Mouse (Mus musculus): ENCODE results near the gene Deup1. TPM values are rescaled to one million over a fixed set of nuclear protein-coding genes. Genes with fewer than 3 reads are reported as not detected.
A peak's percentile ranks its signal among the peaks of the same experiment; 100 is the strongest.

Deup1 gene
- polyA plus RNA-seq, 1 experiment from 2014 or later = 0.64 TPM

GRCm38 (mm10) chr9:15528368-15528767 lies 99.4 kb downstream of the Deup1 start:
- Histone ChIP-seq H3K27ac (no peak overlapping the region), H3K4me1 (peaks cover 56% of the 10 kb centered on the region), H3K9me3 (replicated peaks) (no peaks in the 10 kb centered on the region), H3K36me3 (peaks cover 7% of the 10 kb centered on the region; the same call in 1 of the 2 replicates), H3K27me3 (no peaks in the 10 kb centered on the region), H3K4me2 (no peak overlapping the region), H3K4me3 (replicated peaks) (no peak overlapping the region), H3K9ac (no peak overlapping the region)
- ATAC-seq (replicated peaks; ENCODE audit: low FRiP score) = no peak
- WGBS = 73% methylated on average over 7 of the region's 7 CpGs

DNA sequence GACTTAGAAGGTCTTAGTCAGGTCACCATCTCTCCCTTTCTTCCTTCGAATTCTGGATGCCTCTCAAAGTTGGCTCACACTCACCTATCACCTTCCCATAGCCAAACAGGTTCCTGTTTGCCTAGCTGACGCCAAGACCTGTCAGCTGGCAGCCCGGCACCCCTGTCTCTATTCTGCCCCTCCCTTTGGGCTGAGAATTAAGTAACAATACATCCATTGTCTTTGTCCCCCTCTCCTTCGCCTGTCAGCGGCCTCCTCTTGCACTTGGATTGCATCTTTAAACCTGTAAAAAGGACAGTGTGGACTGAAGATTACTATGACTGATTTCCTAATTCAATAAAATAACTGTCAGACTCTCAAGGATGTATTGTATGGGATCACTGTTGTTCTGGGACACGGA lies 99.9 kb downstream of the Deup1 start:
- H3K27ac ChIP-seq = no peak overlapping the region
- H3K4me2 ChIP-seq = no peak overlapping the region
- H3K4me1 ChIP-seq = peaks cover 58% of the 10 kb centered on the region
- WGBS = 69% methylated on average over 6 of the region's 6 CpGs
- no peaks in the 10 kb centered on the region for H3K9me3 ChIP-seq (replicated peaks)
- ATAC-seq (replicated peaks; ENCODE audit: low FRiP score) = no peak
- peaks cover 7% of the 10 kb centered on the region; the same call in 1 of the 2 replicates for H3K36me3 ChIP-seq
- H3K9ac ChIP-seq = no peak overlapping the region
- H3K27me3 ChIP-seq = no peaks in the 10 kb centered on the region
- H3K4me3 ChIP-seq (replicated peaks) = no peak overlapping the region

GRCm38 (mm10) chr9:15526539-15526938 lies 101.2 kb downstream of the Deup1 start:
- Histone ChIP-seq H3K9ac (no peak overlapping the region), H3K9me3 (replicated peaks) (no peaks in the 10 kb centered on the region), H3K4me2 (no peak overlapping the region), H3K36me3 (peaks cover 7% of the 10 kb centered on the region; the same call in 1 of the 2 replicates), H3K4me1 (peaks cover 59% of the 10 kb centered on the region), H3K4me3 (replicated peaks) (no peak overlapping the region), H3K27ac (no peak overlapping the region), H3K27me3 (no peaks in the 10 kb centered on the region)
- ATAC-seq (replicated peaks; ENCODE audit: low FRiP score) = no peak
- WGBS = 73% methylated on average over 7 of the region's 7 CpGs

GRCm38 (mm10) chr9:15525246-15525645 lies 102.5 kb downstream of the Deup1 start:
- peaks cover 52% of the 10 kb centered on the region for H3K4me1 ChIP-seq

GRCm38 (mm10) chr9:15523646-15524045 lies 104.1 kb downstream of the Deup1 start:
- no peak overlapping the region for H3K27ac ChIP-seq
- no peak for ATAC-seq (replicated peaks; ENCODE audit: low FRiP score)
- H3K4me3 ChIP-seq (replicated peaks) = no peak overlapping the region
- 83% methylated on average over 6 of the region's 6 CpGs for WGBS
- no peak overlapping the region for H3K4me2 ChIP-seq
- H3K9ac ChIP-seq = no peak overlapping the region
- H3K27me3 ChIP-seq = no peaks in the 10 kb centered on the region
- no peaks in the 10 kb centered on the region for H3K9me3 ChIP-seq (replicated peaks)
- H3K4me1 ChIP-seq = peaks cover 38% of the 10 kb centered on the region
- peaks cover 7% of the 10 kb centered on the region; the same call in 1 of the 2 replicates for H3K36me3 ChIP-seq

More at GRCm38 (mm10) chr9:15525246-15525645, 102.5 kb downstream of the Deup1 start:
- no peak for ATAC-seq (replicated peaks; ENCODE audit: low FRiP score)
- Histone ChIP-seq H3K27ac (peak overlapping the region; percentile 34; the same call in 1 of the 2 replicates), H3K36me3 (peaks cover 7% of the 10 kb centered on the region; the same call in 1 of the 2 replicates), H3K4me3 (replicated peaks) (no peak overlapping the region), H3K27me3 (no peaks in the 10 kb centered on the region), H3K9ac (no peak overlapping the region), H3K4me2 (no peak overlapping the region), H3K9me3 (replicated peaks) (no peaks in the 10 kb centered on the region)
- 66% methylated on average over 8 of the region's 8 CpGs for WGBS

GRCm38 (mm10) chr9:15522887-15523286 lies 104.8 kb downstream of the Deup1 start:
- 79% methylated on average over 5 of the region's 5 CpGs for WGBS
- no peak overlapping the region for H3K4me3 ChIP-seq (replicated peaks)

DNA sequence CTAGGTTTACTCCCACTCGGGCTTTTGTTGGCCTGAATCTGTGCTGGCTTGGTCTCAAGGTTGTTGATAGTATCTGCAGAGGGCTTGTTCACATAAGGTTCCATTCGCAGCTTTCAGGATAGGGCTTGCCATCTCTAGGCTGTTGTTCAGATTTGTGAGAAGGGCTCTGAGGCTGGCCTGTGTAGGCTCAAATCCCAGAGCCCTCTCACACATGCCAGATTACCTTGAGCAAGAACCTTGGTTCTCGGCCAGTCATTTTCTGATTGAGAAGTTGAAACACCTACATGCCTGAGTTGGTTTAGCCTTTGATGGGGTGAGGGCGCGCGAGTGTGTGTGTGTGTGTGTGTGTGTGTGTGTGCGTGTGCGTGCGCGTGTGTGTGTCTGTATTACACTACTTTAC lies 105.4 kb downstream of the Deup1 start:
- no peak overlapping the region for H3K4me2 ChIP-seq
- no peak overlapping the region for H3K9ac ChIP-seq
- H3K36me3 ChIP-seq = peaks cover 7% of the 10 kb centered on the region; the same call in 1 of the 2 replicates
- no peaks in the 10 kb centered on the region for H3K9me3 ChIP-seq (replicated peaks)
- H3K27me3 ChIP-seq = no peaks in the 10 kb centered on the region
- no peak overlapping the region for H3K27ac ChIP-seq
- WGBS = 86% methylated on average over 10 of the region's 10 CpGs
- ATAC-seq (replicated peaks; ENCODE audit: low FRiP score) = no peak
- H3K4me3 ChIP-seq (replicated peaks) = no peak overlapping the region
- peaks cover 39% of the 10 kb centered on the region; the same call in 1 of the 2 replicates for H3K4me1 ChIP-seq

More at GRCm38 (mm10) chr9:15522887-15523286, 104.8 kb downstream of the Deup1 start:
- H3K27me3 ChIP-seq = no peaks in the 10 kb centered on the region
- ATAC-seq (replicated peaks; ENCODE audit: low FRiP score) = no peak
- H3K9me3 ChIP-seq (replicated peaks) = no peaks in the 10 kb centered on the region
- peaks cover 7% of the 10 kb centered on the region; the same call in 1 of the 2 replicates for H3K36me3 ChIP-seq
- H3K4me1 ChIP-seq = peaks cover 38% of the 10 kb centered on the region
- H3K9ac ChIP-seq = no peak overlapping the region
- no peak overlapping the region for H3K4me2 ChIP-seq
- no peak overlapping the region for H3K27ac ChIP-seq

DNA sequence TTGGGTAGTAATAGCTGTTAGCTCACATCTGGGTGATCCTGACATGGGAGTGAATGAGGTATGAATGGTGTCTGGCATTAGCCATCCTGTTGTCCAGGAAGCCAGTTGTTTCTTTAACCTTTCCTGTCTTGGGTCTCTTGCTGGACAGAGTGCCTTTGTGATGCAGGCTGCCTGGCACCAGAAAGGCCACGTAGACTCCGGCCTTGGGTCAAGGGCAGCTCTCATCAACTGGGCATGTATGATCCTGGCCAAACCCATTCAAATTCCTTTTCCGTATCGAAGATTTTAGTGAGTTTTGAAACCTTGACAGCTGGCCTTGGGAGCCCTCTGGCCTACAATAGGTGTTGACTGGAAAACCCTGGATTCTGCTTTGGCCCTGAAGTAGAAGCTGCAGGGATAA lies 109.8 kb downstream of the Deup1 start:
- H3K4me1 ChIP-seq = peaks cover 51% of the 10 kb centered on the region
- no peaks in the 10 kb centered on the region for H3K36me3 ChIP-seq
- no peak overlapping the region for H3K9ac ChIP-seq
- no peak overlapping the region for H3K27ac ChIP-seq
- no peaks in the 10 kb centered on the region for H3K9me3 ChIP-seq (replicated peaks)
- H3K4me2 ChIP-seq = no peak overlapping the region
- ATAC-seq (replicated peaks; ENCODE audit: low FRiP score) = no peak
- no peak overlapping the region for H3K4me3 ChIP-seq (replicated peaks)
- WGBS = 68% methylated on average over 4 of the region's 4 CpGs
- H3K27me3 ChIP-seq = no peaks in the 10 kb centered on the region

DNA sequence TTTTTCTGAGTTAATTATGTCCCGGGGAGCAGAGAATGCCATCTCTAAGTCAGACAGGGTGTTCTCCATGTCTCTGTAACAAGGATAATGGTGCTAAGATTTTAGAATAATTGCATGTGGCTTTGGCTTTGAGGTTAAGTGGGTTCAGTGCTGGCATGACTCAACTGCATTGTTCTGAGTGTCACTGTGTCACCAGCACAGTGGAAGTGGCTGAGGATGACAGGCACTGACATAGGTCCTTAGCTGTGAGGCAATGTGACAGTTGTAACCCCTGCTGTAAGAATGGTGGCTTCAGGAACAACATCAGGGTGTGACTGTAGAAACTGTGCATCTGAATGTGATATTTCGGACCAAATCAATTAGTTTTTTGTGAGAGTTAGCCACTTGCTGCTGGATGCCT lies 111.7 kb downstream of the Deup1 start:
- no peak for ATAC-seq (replicated peaks; ENCODE audit: low FRiP score)
- no peaks in the 10 kb centered on the region for H3K27me3 ChIP-seq
- no peaks in the 10 kb centered on the region for H3K9me3 ChIP-seq (replicated peaks)
- 66% methylated on average over 2 of the region's 2 CpGs for WGBS
- no peak overlapping the region for H3K27ac ChIP-seq
- peaks cover 63% of the 10 kb centered on the region for H3K4me1 ChIP-seq
- H3K4me3 ChIP-seq (replicated peaks) = no peak overlapping the region
- no peak overlapping the region for H3K9ac ChIP-seq
- H3K36me3 ChIP-seq = no peaks in the 10 kb centered on the region
- H3K4me2 ChIP-seq = no peak overlapping the region

- ATAC-seq (replicated peaks; ENCODE audit: low FRiP score) = peak; percentile 85
- Histone ChIP-seq H3K36me3 (no peaks in the 10 kb centered on the region), H3K4me2 (0 out of 2 replicates have a peak overlapping the region, but pooled peaks have one; percentile 2), H3K9ac (no peak overlapping the region), H3K4me3 (replicated peaks) (no peak overlapping the region), H3K9me3 (replicated peaks) (no peaks in the 10 kb centered on the region), H3K27me3 (no peaks in the 10 kb centered on the region), H3K4me1 (peaks cover 76% of the 10 kb centered on the region), H3K27ac (peak overlapping the region; percentile 75)
- 33% methylated on average over 7 of the region's 7 CpGs for WGBS
Measured at GRCm38 (mm10) chr9:15512918-15513317, 114.8 kb downstream of the Deup1 start.

- H3K27ac ChIP-seq = peak overlapping the region; percentile 59; the same call in 1 of the 2 replicates
- no peaks in the 10 kb centered on the region for H3K9me3 ChIP-seq (replicated peaks)
- H3K4me2 ChIP-seq = no peak overlapping the region
- H3K36me3 ChIP-seq = no peaks in the 10 kb centered on the region
- H3K4me1 ChIP-seq = peaks cover 83% of the 10 kb centered on the region
- no peaks in the 10 kb centered on the region for H3K27me3 ChIP-seq
- no peak overlapping the region for H3K9ac ChIP-seq
- H3K4me3 ChIP-seq (replicated peaks) = no peak overlapping the region
- no peak for ATAC-seq (replicated peaks; ENCODE audit: low FRiP score)
- 53% methylated on average over 3 of the region's 3 CpGs for WGBS
Measured at GRCm38 (mm10) chr9:15510557-15511310, 117.0 kb downstream of the Deup1 start.
